Mouse (Mus musculus) liver, embryonic 16.5 days (tissue): Measurements from ENCODE around the gene Trappc6a. TPM values are rescaled to one million over a fixed set of nuclear protein-coding genes. Genes with fewer than 3 reads are reported as not detected.
A peak's percentile ranks its signal among the peaks of the same experiment; 100 is the strongest.

ENCODE experiments used
- ATAC-seq: fragments of 200-750 bp; cut with Nextera tagmentation; 2 replicates; pipeline ENCODE4 v1.8.0; 2017; ENCODE audit warnings: low read depth, mild to moderate bottlenecking, moderate number of reproducible peaks, moderate library complexity
- H3K27ac ChIP-seq: fragments of 300-500 bp; sonication (generic); 2 replicates; pipeline ENCODE4 v1.5.1; 2014; ENCODE audit warnings: mild to moderate bottlenecking, low read length
- H3K27me3 ChIP-seq: fragments of 300-500 bp; sonication (generic); 2 replicates; pipeline ENCODE4 v1.6.1; 2014; ENCODE audit warnings: low read depth, low read length, mixed read lengths; ENCODE audit not compliant: control insufficient read depth, insufficient read depth
- H3K36me3 ChIP-seq: fragments of 300-500 bp; sonication (generic); 2 replicates; pipeline ENCODE4 v1.6.1; 2014; ENCODE audit warnings: mild to moderate bottlenecking; ENCODE audit not compliant: control insufficient read depth, insufficient read depth
- H3K4me1 ChIP-seq: fragments of 300-500 bp; sonication (generic); 2 replicates; pipeline ENCODE4 v1.6.1; 2014; ENCODE audit warnings: low read depth, low read length, mixed read lengths; ENCODE audit not compliant: control insufficient read depth
- H3K4me2 ChIP-seq: fragments of 300-500 bp; sonication (generic); 2 replicates; pipeline ENCODE4 v1.6.1; 2014; ENCODE audit warnings: low read depth, low read length, mixed read lengths
- H3K4me3 ChIP-seq: fragments of 300-500 bp; sonication (generic); 2 replicates; pipeline ENCODE4 v1.5.1; 2014; ENCODE audit warnings: low read depth, mild to moderate bottlenecking, low read length
- H3K9ac ChIP-seq: fragments of 300-500 bp; sonication (generic); 2 replicates; pipeline ENCODE4 v1.6.1; 2014; ENCODE audit warnings: low read depth, low read length
- H3K9me3 ChIP-seq: fragments of 300-500 bp; sonication (generic); replicated peaks from 2 replicates; pipeline ENCODE4 v1.6.1; 2016; ENCODE audit warnings: low read length; ENCODE audit not compliant: control insufficient read depth
- WGBS: fragments of 180-500 bp; shearing (Covaris S2); extraction: QIAGEN DNeasy Blood & Tissue Kit; methylation state at CpG from one replicate; pipeline ENCODE4 v1.1.7; 2014; ENCODE audit not compliant: insufficient replicate concordance; 5-methylcytosine and 5-hydroxymethylcytosine counted together
- polyA plus RNA-seq: library from polyadenylated mRNA; unstranded; fragments of >200 nt; fragmentation: Nextera tagmentation; extraction: Ambion mirVana; gene quantifications from 2 replicates; pipeline ENCODE4 v1.2.1, GENCODE M21; 2015

Gene Trappc6a
- polyA plus RNA-seq, 1 experiment from 2014 or later = 37.2 TPM

GRCm38 (mm10) chr7:19483281-19483680, 24.9 kb upstream of the Trappc6a start:
- no peaks in the 10 kb centered on the region for H3K36me3 ChIP-seq
- no peak overlapping the region for H3K4me3 ChIP-seq
- 75% methylated on average over 8 of the region's 8 CpGs for WGBS
- H3K27me3 ChIP-seq = no peaks in the 10 kb centered on the region
- H3K4me1 ChIP-seq = no peaks in the 10 kb centered on the region
- H3K27ac ChIP-seq = no peak overlapping the region
- H3K9ac ChIP-seq = no peak overlapping the region
- no peak for ATAC-seq
- H3K9me3 ChIP-seq = no peaks in the 10 kb centered on the region
- no peak overlapping the region for H3K4me2 ChIP-seq

- no peak overlapping the region for H3K4me3 ChIP-seq
- no peaks in the 10 kb centered on the region for H3K4me1 ChIP-seq
- no peak overlapping the region for H3K4me2 ChIP-seq
- WGBS = 56% methylated on average over 1 of the region's 1 CpGs
- no peak overlapping the region for H3K27ac ChIP-seq
- no peaks in the 10 kb centered on the region for H3K9me3 ChIP-seq
- no peak overlapping the region for H3K9ac ChIP-seq
- H3K27me3 ChIP-seq = peaks cover 8% of the 10 kb centered on the region
- no peak for ATAC-seq
- no peaks in the 10 kb centered on the region for H3K36me3 ChIP-seq
These were observed 22.7 kb upstream of the Trappc6a start for GRCm38 (mm10) chr7:19485488-19485887.

- H3K4me2 ChIP-seq = no peak overlapping the region
- ATAC-seq = no peak
- no peaks in the 10 kb centered on the region; the same call in 1 of the 2 replicates for H3K4me1 ChIP-seq
- H3K4me3 ChIP-seq = no peak overlapping the region
- no peaks in the 10 kb centered on the region for H3K9me3 ChIP-seq
- H3K27ac ChIP-seq = no peak overlapping the region
- peaks cover 12% of the 10 kb centered on the region for H3K27me3 ChIP-seq
- 35% methylated on average over 7 of the region's 7 CpGs for WGBS
- no peak overlapping the region for H3K9ac ChIP-seq
- H3K36me3 ChIP-seq = no peaks in the 10 kb centered on the region
These were observed 21.6 kb upstream of the Trappc6a start for GRCm38 (mm10) chr7:19486549-19486948.

DNA sequence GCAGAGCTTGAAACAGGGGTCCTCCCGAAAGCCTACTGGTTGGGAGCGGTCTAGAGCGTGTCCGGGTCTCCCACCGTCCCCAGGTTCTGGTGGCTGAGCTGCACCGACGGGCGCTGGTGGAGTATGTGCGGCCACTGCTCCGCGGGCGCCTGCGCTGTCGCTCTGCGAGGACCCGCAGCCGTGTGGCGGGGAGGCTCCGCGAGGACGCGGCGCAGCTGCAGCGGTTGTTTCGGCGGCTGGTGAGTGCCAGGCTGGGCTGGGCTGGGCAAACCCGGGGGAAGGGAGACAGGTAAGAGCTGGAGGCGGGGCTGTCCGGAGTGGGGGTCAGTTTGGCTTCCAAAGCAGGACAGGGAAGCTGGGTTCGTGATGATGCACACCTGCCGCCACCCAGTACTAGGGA, 18.7 kb upstream of the Trappc6a start:
- peaks cover 15% of the 10 kb centered on the region for H3K27me3 ChIP-seq
- no peaks in the 10 kb centered on the region; the same call in none of the 2 replicates for H3K4me1 ChIP-seq
- H3K27ac ChIP-seq = no peak overlapping the region
- 74% methylated on average over 27 of the region's 31 CpGs for WGBS
- no peaks in the 10 kb centered on the region for H3K36me3 ChIP-seq
- H3K4me3 ChIP-seq = no peak overlapping the region
- no peaks in the 10 kb centered on the region for H3K9me3 ChIP-seq
- ATAC-seq = no peak
- no peak overlapping the region for H3K4me2 ChIP-seq
- H3K9ac ChIP-seq = no peak overlapping the region

GRCm38 (mm10) chr7:19491731-19492130, 16.5 kb upstream of the Trappc6a start:
- WGBS = 13% methylated on average over 26 of the region's 26 CpGs
- peak overlapping the region; percentile 24; the same call in 1 of the 2 replicates for H3K4me2 ChIP-seq
- no peak overlapping the region for H3K9ac ChIP-seq
- H3K4me3 ChIP-seq = no peak overlapping the region
- no peaks in the 10 kb centered on the region for H3K9me3 ChIP-seq
- 0 out of 2 replicates have a peak, but pooled peaks have one; percentile 20 for ATAC-seq
- peaks cover 15% of the 10 kb centered on the region for H3K27me3 ChIP-seq
- H3K4me1 ChIP-seq = no peaks in the 10 kb centered on the region; the same call in none of the 2 replicates
- no peaks in the 10 kb centered on the region for H3K36me3 ChIP-seq
- H3K27ac ChIP-seq = no peak overlapping the region

GRCm38 (mm10) chr7:19494751-19495474, 13.3 kb upstream of the Trappc6a start:
- no peaks in the 10 kb centered on the region; the same call in none of the 2 replicates for H3K4me1 ChIP-seq
- 76% methylated on average over 25 of the region's 25 CpGs for WGBS
- ATAC-seq = no peak
- no peaks in the 10 kb centered on the region for H3K36me3 ChIP-seq
- no peak overlapping the region for H3K9ac ChIP-seq
- H3K4me2 ChIP-seq = no peak overlapping the region
- no peak overlapping the region for H3K4me3 ChIP-seq
- no peaks in the 10 kb centered on the region for H3K9me3 ChIP-seq
- H3K27ac ChIP-seq = no peak overlapping the region
- H3K27me3 ChIP-seq = peaks cover 8% of the 10 kb centered on the region

- Histone ChIP-seq H3K4me1 (no peaks in the 10 kb centered on the region; the same call in none of the 2 replicates), H3K27ac (no peak overlapping the region), H3K36me3 (no peaks in the 10 kb centered on the region), H3K9ac (no peak overlapping the region), H3K9me3 (no peaks in the 10 kb centered on the region), H3K4me2 (no peak overlapping the region), H3K4me3 (no peak overlapping the region), H3K27me3 (peaks cover 7% of the 10 kb centered on the region)
- WGBS = 52% methylated on average over 20 of the region's 20 CpGs
- ATAC-seq = peak; percentile 22; the same call in 1 of the 2 replicates
These were observed 12.5 kb upstream of the Trappc6a start for GRCm38 (mm10) chr7:19495521-19496213.

DNA sequence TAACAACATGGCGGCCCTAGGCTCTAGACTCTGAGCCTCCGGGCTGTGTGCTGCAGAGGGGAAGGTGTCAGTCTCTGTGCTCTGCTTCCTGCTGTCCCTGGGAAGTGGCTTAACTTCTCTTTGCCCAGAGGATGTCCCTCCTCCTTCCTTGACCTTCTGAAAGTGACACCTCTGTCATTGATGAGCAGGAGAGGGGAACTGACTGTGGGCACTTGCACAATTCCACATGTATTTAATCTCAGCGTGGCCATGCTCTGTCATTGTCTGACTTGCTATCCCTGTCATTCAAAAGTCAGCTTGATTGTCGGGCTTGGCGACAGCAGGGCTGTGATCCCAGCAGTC, 12.0 kb upstream of the Trappc6a start:
- no peaks in the 10 kb centered on the region for H3K9me3 ChIP-seq
- peaks cover 7% of the 10 kb centered on the region for H3K27me3 ChIP-seq
- no peak overlapping the region for H3K4me2 ChIP-seq
- H3K27ac ChIP-seq = no peak overlapping the region
- no peaks in the 10 kb centered on the region for H3K36me3 ChIP-seq
- no peak overlapping the region for H3K4me3 ChIP-seq
- no peaks in the 10 kb centered on the region; the same call in none of the 2 replicates for H3K4me1 ChIP-seq
- no peak for ATAC-seq
- WGBS = 50% methylated on average over 5 of the region's 5 CpGs
- no peak overlapping the region for H3K9ac ChIP-seq

GRCm38 (mm10) chr7:19498326-19498725, 9.9 kb upstream of the Trappc6a start:
- no peaks in the 10 kb centered on the region for H3K27me3 ChIP-seq
- H3K4me2 ChIP-seq = no peak overlapping the region
- no peaks in the 10 kb centered on the region; the same call in 1 of the 2 replicates for H3K4me1 ChIP-seq
- H3K27ac ChIP-seq = no peak overlapping the region
- 70% methylated on average over 4 of the region's 4 CpGs for WGBS
- peak; percentile 27; the same call in 1 of the 2 replicates for ATAC-seq
- no peak overlapping the region for H3K4me3 ChIP-seq
- H3K9ac ChIP-seq = no peak overlapping the region
- H3K36me3 ChIP-seq = no peaks in the 10 kb centered on the region
- H3K9me3 ChIP-seq = no peaks in the 10 kb centered on the region
